Mouse (Mus musculus): ENCODE data around the gene Tab1. TPM values are rescaled to one million over a fixed set of nuclear protein-coding genes. Genes with fewer than 3 reads are reported as not detected.

The Tab1 gene
- polyA plus RNA-seq, 1 experiment, result 33.3 TPM

- H3K79me2 ChIP-seq (ENCODE audit: control insufficient read depth, insufficient read depth), result no peaks in the 10 kb centered on the region
- H3K4me3 ChIP-seq, result no peak overlapping the region
- TF ChIP-seq POLR2A (IDR thresholded peaks at IDR 0.05; ENCODE audit: insufficient read length, low read depth), result no peak
- peak; percentile 70 for TF ChIP-seq USF1 (IDR thresholded peaks at IDR 0.05; ENCODE audit: low read depth)
- TF ChIP-seq MYOD1 (IDR thresholded peaks at IDR 0.05; ENCODE audit: control insufficient read depth in 1 of 3, insufficient read length in 2 of 3, low read depth in 2 of 3), result no peak
- no peak for TF ChIP-seq MYOG (IDR thresholded peaks at IDR 0.05; ENCODE audit: control insufficient read depth in 1 of 3, insufficient read depth in 1 of 3, insufficient read length in 2 of 3, low read depth in 2 of 3)
- no peaks in the 10 kb centered on the region for H3K36me3 ChIP-seq (ENCODE audit: control insufficient read depth, insufficient read depth)
- no peak overlapping the region for H3ac ChIP-seq (ENCODE audit: control insufficient read depth, insufficient read length)
- no peak overlapping the region for H3K4me2 ChIP-seq (ENCODE audit: low read depth)
- no peaks in the 10 kb centered on the region for H3K27me3 ChIP-seq (ENCODE audit: control insufficient read depth, insufficient read depth, insufficient read length)
These were observed 17.7 kb upstream of the Tab1 start for GRCm38 (mm10) chr15:80115256-80115655.

- H3K27me3 ChIP-seq (ENCODE audit: control insufficient read depth, insufficient read depth, insufficient read length), result no peaks in the 10 kb centered on the region
- peak in 1 of 3 experiments; percentile 65 for TF ChIP-seq MYOD1 (IDR thresholded peaks at IDR 0.05; ENCODE audit: control insufficient read depth in 1 of 3, insufficient read length in 2 of 3, low read depth in 2 of 3)
- TF ChIP-seq CEBPB (IDR thresholded peaks at IDR 0.05; ENCODE audit: insufficient read depth, poor library complexity, severe bottlenecking), result no peak
- no peak for TF ChIP-seq MAX (IDR thresholded peaks at IDR 0.05; ENCODE audit: low read depth)
- TF ChIP-seq USF1 (IDR thresholded peaks at IDR 0.05; ENCODE audit: low read depth), result no peak
- no peak for TF ChIP-seq REST (IDR thresholded peaks at IDR 0.05; ENCODE audit: insufficient read depth, insufficient read length)
- TF ChIP-seq MYOG (IDR thresholded peaks at IDR 0.05; ENCODE audit: control insufficient read depth in 1 of 3, insufficient read depth in 1 of 3, insufficient read length in 2 of 3, low read depth in 2 of 3), result peak in 2 of 3 experiments; percentile 24 to 83
- TF ChIP-seq E2F4 (IDR thresholded peaks at IDR 0.05; ENCODE audit: insufficient read depth), result no peak
- TF ChIP-seq POLR2AphosphoS2 (IDR thresholded peaks at IDR 0.05; ENCODE audit: insufficient read length, low read depth), result no peak
- no peak for TF ChIP-seq TCF12 (IDR thresholded peaks at IDR 0.05; ENCODE audit: insufficient read depth, poor library complexity, severe bottlenecking)
- TF ChIP-seq SRF (IDR thresholded peaks at IDR 0.05; ENCODE audit: control insufficient read depth, insufficient read length, low read depth), result no peak
- no peak for TF ChIP-seq POLR2A (IDR thresholded peaks at IDR 0.05; ENCODE audit: insufficient read length, low read depth)
- peak; percentile 59 for TF ChIP-seq TCF3 (IDR thresholded peaks at IDR 0.05; ENCODE audit: insufficient read length, low read depth)
- H3K79me2 ChIP-seq (ENCODE audit: control insufficient read depth, insufficient read depth), result no peaks in the 10 kb centered on the region
- no peak overlapping the region for H3K4me3 ChIP-seq
- no peak overlapping the region for H3ac ChIP-seq (ENCODE audit: control insufficient read depth, insufficient read length)
- H3K36me3 ChIP-seq (ENCODE audit: control insufficient read depth, insufficient read depth), result no peaks in the 10 kb centered on the region
- H3K4me2 ChIP-seq (ENCODE audit: low read depth), result no peak overlapping the region
These were observed 16.8 kb upstream of the Tab1 start for GRCm38 (mm10) chr15:80115866-80116794.

GRCm38 (mm10) chr15:80117154-80117553 lies 15.8 kb upstream of the Tab1 start:
- Histone ChIP-seq H3K27me3 (ENCODE audit: control insufficient read depth, insufficient read depth, insufficient read length) (no peaks in the 10 kb centered on the region), H3ac (ENCODE audit: control insufficient read depth, insufficient read length) (no peak overlapping the region), H3K79me2 (ENCODE audit: control insufficient read depth, insufficient read depth) (no peaks in the 10 kb centered on the region), H3K4me2 (ENCODE audit: low read depth) (no peak overlapping the region), H3K36me3 (ENCODE audit: control insufficient read depth, insufficient read depth) (no peaks in the 10 kb centered on the region), H3K4me3 (no peak overlapping the region)
- TF ChIP-seq REST (IDR thresholded peaks at IDR 0.05; ENCODE audit: insufficient read depth, insufficient read length) (no peak), E2F4 (IDR thresholded peaks at IDR 0.05; ENCODE audit: insufficient read depth) (no peak), USF1 (IDR thresholded peaks at IDR 0.05; ENCODE audit: low read depth) (no peak), SRF (IDR thresholded peaks at IDR 0.05; ENCODE audit: control insufficient read depth, insufficient read length, low read depth) (no peak), TCF3 (IDR thresholded peaks at IDR 0.05; ENCODE audit: insufficient read length, low read depth) (no peak), MYOG (IDR thresholded peaks at IDR 0.05; ENCODE audit: control insufficient read depth in 1 of 3, insufficient read depth in 1 of 3, insufficient read length in 2 of 3, low read depth in 2 of 3) (no peak), TCF12 (IDR thresholded peaks at IDR 0.05; ENCODE audit: insufficient read depth, poor library complexity, severe bottlenecking) (no peak), POLR2A (IDR thresholded peaks at IDR 0.05; ENCODE audit: insufficient read length, low read depth) (no peak), CEBPB (IDR thresholded peaks at IDR 0.05; ENCODE audit: insufficient read depth, poor library complexity, severe bottlenecking) (no peak)

GRCm38 (mm10) chr15:80119076-80119475 lies 13.9 kb upstream of the Tab1 start:
- H3K27me3 ChIP-seq (ENCODE audit: control insufficient read depth, insufficient read depth, insufficient read length), result no peaks in the 10 kb centered on the region
- H3K4me2 ChIP-seq (ENCODE audit: low read depth), result no peak overlapping the region
- H3K4me3 ChIP-seq, result no peak overlapping the region
- no peak overlapping the region for H3ac ChIP-seq (ENCODE audit: control insufficient read depth, insufficient read length)
- TF ChIP-seq TCF12 (IDR thresholded peaks at IDR 0.05; ENCODE audit: insufficient read depth, poor library complexity, severe bottlenecking) (no peak), MYOG (IDR thresholded peaks at IDR 0.05; ENCODE audit: control insufficient read depth in 1 of 3, insufficient read depth in 1 of 3, insufficient read length in 2 of 3, low read depth in 2 of 3) (no peak), E2F4 (IDR thresholded peaks at IDR 0.05; ENCODE audit: insufficient read depth) (no peak), POLR2AphosphoS2 (IDR thresholded peaks at IDR 0.05; ENCODE audit: insufficient read length, low read depth) (no peak), CEBPB (IDR thresholded peaks at IDR 0.05; ENCODE audit: insufficient read depth, poor library complexity, severe bottlenecking) (no peak), POLR2A (IDR thresholded peaks at IDR 0.05; ENCODE audit: insufficient read length, low read depth) (no peak), MYOD1 (IDR thresholded peaks at IDR 0.05; ENCODE audit: control insufficient read depth in 1 of 3, insufficient read length in 2 of 3, low read depth in 2 of 3) (no peak)
- H3K36me3 ChIP-seq (ENCODE audit: control insufficient read depth, insufficient read depth), result no peaks in the 10 kb centered on the region
- no peaks in the 10 kb centered on the region for H3K79me2 ChIP-seq (ENCODE audit: control insufficient read depth, insufficient read depth)
